Mouse (Mus musculus) activated CD4-positive, CD25-positive, alpha-beta regulatory T cell, adult 4 months (primary cell): ENCODE measurements around the gene Cope. TPM values are rescaled to one million over a fixed set of nuclear protein-coding genes. Genes with fewer than 3 reads are reported as not detected.

Experiments
- ATAC-seq: one replicate; pipeline ENCODE4 v1.8.0; 2017
- polyA plus RNA-seq, 2 experiments: library from polyadenylated mRNA; unstranded; fragments of 100-300 nt; shearing (Covaris generic); gene quantifications; one replicate each; pipeline ENCODE4 v1.2.1; 2017

Cope gene
- polyA plus RNA-seq, 2 experiments from 2014 or later: 312 to 332 TPM

- ATAC-seq: no peak
Observed at GRCm38 (mm10) chr8:70313399-70313798, 11.1 kb downstream of the Cope start.

- no peak for ATAC-seq
Observed at GRCm38 (mm10) chr8:70315624-70316510, 13.5 kb downstream of the Cope start, which contains the start of gene Cers1. Gene Cers1 (plus strand): TSS chr8:70315775.

GRCm38 (mm10) chr8:70316511-70317504 lies 14.5 kb downstream of the Cope start:
- no peak for ATAC-seq

- ATAC-seq: no peak
Observed at GRCm38 (mm10) chr8:70317872-70318271, 15.6 kb downstream of the Cope start.

- no peak for ATAC-seq
Observed at GRCm38 (mm10) chr8:70323716-70324115, 21.4 kb downstream of the Cope start.

- no peak for ATAC-seq
Observed at GRCm38 (mm10) chr8:70327512-70327911, 25.2 kb downstream of the Cope start.

GRCm38 (mm10) chr8:70329124-70329834 lies 27.0 kb downstream of the Cope start, which contains the start of gene Gdf1:
Gene Gdf1 (plus strand): TSS chr8:70329817.
- ATAC-seq: no peak

GRCm38 (mm10) chr8:70329835-70330740 lies 27.8 kb downstream of the Cope start:
- ATAC-seq: no peak

GRCm38 (mm10) chr8:70330741-70331364 lies 28.5 kb downstream of the Cope start:
- ATAC-seq: no peak

GRCm38 (mm10) chr8:70331526-70331925 lies 29.2 kb downstream of the Cope start:
- no peak for ATAC-seq

GRCm38 (mm10) chr8:70332070-70332877 lies 30.0 kb downstream of the Cope start:
- no peak for ATAC-seq

- ATAC-seq: no peak
Observed at GRCm38 (mm10) chr8:70332878-70333202, 30.5 kb downstream of the Cope start.

- no peak for ATAC-seq
Observed at GRCm38 (mm10) chr8:70338931-70339330, 36.6 kb downstream of the Cope start.

- no peak for ATAC-seq
Observed at GRCm38 (mm10) chr8:70340659-70341058, 38.3 kb downstream of the Cope start.

GRCm38 (mm10) chr8:70342007-70342406 lies 39.7 kb downstream of the Cope start:
- no peak for ATAC-seq

GRCm38 (mm10) chr8:70343076-70343475 lies 40.8 kb downstream of the Cope start:
- ATAC-seq: no peak

GRCm38 (mm10) chr8:70343696-70344095 lies 41.4 kb downstream of the Cope start:
- peak; percentile 36 for ATAC-seq

GRCm38 (mm10) chr8:70344279-70344678 lies 42.0 kb downstream of the Cope start:
- ATAC-seq: no peak

- no peak for ATAC-seq
Observed at GRCm38 (mm10) chr8:70347443-70347842, 45.1 kb downstream of the Cope start.

- no peak for ATAC-seq
Observed at GRCm38 (mm10) chr8:70347860-70348420, 45.6 kb downstream of the Cope start.
